Mouse (Mus musculus): ENCODE results near the gene Cd151. TPM values are rescaled to one million over a fixed set of nuclear protein-coding genes. Genes with fewer than 3 reads are reported as not detected.

The Cd151 gene
- polyA plus RNA-seq, 1 experiment = not detected

GRCm38 (mm10) chr7:141468164-141468521 is 951 bp downstream of the Cd151 start:
- Histone ChIP-seq H3K27ac (ENCODE audit: insufficient read depth, low read depth, low read length) (no peak overlapping the region), H3K4me3 (ENCODE audit: insufficient read depth, low read depth, low read length) (peak overlapping the region; percentile 64; the same call in 1 of the 2 replicates), H3K4me1 (ENCODE audit: control insufficient read depth, insufficient read depth, low read length) (peaks cover 32% of the 10 kb centered on the region)
- WGBS = 67% methylated on average over 5 of the region's 5 CpGs
- TF ChIP-seq CTCF (IDR thresholded peaks at IDR 0.05; ENCODE audit: insufficient read depth, low read depth, low read length) = no peak
- TF ChIP-seq POLR2A (IDR thresholded peaks at IDR 0.05; ENCODE audit: insufficient read depth, low read depth, low read length) = no peak

DNA sequence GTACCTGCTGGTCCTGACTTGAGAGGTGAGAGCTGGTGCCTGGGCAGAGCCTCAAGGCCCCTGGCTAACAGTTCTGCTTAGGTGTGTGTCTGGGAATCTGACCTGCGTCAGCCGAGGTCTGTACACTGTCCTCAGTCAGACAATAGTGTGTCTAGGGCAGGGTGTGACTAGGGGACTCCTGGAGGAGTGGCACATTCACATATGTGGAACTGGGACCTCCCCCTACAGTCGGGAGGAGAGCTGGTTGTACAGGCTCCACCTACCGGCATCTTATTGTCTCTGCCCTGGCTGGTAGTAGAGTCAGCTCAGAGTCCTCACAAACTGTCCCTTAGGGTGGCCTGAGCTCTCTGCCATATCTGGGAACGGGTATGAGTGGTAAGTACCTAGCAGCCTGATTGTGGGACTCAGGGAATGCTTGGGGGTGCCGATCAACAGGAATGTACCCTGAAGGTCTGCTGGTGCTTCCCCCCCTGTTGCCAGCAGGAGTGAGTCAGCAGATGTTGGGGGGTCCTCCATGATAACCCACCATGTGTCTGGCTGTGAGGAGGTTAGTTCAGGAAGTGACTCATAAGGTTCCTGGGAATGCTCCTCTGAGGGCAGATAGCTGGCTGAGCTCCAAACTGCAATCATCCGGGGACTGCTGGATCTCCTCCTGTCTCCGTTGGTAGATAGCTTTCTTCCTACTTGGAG is 1.5 kb downstream of the Cd151 start:
- peaks cover 33% of the 10 kb centered on the region for H3K4me1 ChIP-seq (ENCODE audit: control insufficient read depth, insufficient read depth, low read length)
- TF ChIP-seq POLR2A (IDR thresholded peaks at IDR 0.05; ENCODE audit: insufficient read depth, low read depth, low read length) (no peak), CTCF (IDR thresholded peaks at IDR 0.05; ENCODE audit: insufficient read depth, low read depth, low read length) (no peak)
- H3K4me3 ChIP-seq (ENCODE audit: insufficient read depth, low read depth, low read length) = no peak overlapping the region
- no peak overlapping the region; the same call in 1 of the 2 replicates for H3K27ac ChIP-seq (ENCODE audit: insufficient read depth, low read depth, low read length)
- 12% methylated on average over 8 of the region's 8 CpGs for WGBS

- H3K4me1 ChIP-seq (ENCODE audit: control insufficient read depth, insufficient read depth, low read length) = peaks cover 35% of the 10 kb centered on the region
- no peak overlapping the region for H3K4me3 ChIP-seq (ENCODE audit: insufficient read depth, low read depth, low read length)
- WGBS = 90% methylated on average over 6 of the region's 6 CpGs
- TF ChIP-seq POLR2A (IDR thresholded peaks at IDR 0.05; ENCODE audit: insufficient read depth, low read depth, low read length) = no peak
- no peak for TF ChIP-seq CTCF (IDR thresholded peaks at IDR 0.05; ENCODE audit: insufficient read depth, low read depth, low read length)
- no peak overlapping the region for H3K27ac ChIP-seq (ENCODE audit: insufficient read depth, low read depth, low read length)
These were observed 2.2 kb downstream of the Cd151 start for GRCm38 (mm10) chr7:141469352-141469751.

DNA sequence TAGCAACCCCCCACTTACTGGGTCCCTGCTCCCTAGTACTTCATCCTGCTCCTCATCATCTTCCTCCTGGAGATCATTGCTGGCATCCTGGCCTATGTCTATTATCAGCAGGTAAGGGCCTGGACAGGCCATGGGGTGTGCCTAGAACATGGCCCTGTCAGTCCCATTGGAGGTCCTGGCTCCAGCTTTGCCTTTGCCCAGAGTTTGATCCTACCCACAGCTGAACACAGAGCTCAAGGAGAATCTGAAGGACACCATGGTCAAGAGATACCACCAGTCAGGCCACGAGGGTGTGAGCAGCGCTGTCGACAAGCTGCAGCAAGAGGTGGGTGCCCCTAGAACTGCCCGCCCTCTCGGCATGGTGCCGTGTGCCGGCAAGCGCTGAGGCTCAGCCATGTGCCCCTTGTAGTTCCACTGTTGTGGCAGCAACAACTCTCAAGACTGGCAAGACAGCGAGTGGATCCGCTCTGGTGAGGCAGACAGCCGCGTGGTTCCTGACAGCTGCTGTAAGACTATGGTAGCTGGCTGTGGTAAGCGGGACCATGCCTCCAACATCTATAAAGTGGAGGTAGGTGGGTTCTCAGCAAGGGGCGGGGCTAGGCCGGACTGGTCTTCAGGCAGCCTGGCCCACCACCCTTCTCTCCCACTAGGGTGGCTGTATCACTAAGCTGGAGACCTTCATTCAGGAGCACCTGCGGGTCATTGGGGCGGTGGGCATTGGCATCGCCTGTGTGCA is 2.9 kb downstream of the Cd151 start:
- Histone ChIP-seq H3K4me1 (ENCODE audit: control insufficient read depth, insufficient read depth, low read length) (peaks cover 35% of the 10 kb centered on the region), H3K4me3 (ENCODE audit: insufficient read depth, low read depth, low read length) (no peak overlapping the region), H3K27ac (ENCODE audit: insufficient read depth, low read depth, low read length) (no peak overlapping the region)
- no peak for TF ChIP-seq POLR2A (IDR thresholded peaks at IDR 0.05; ENCODE audit: insufficient read depth, low read depth, low read length)
- TF ChIP-seq CTCF (IDR thresholded peaks at IDR 0.05; ENCODE audit: insufficient read depth, low read depth, low read length) = no peak
- 88% methylated on average over 18 of the region's 18 CpGs for WGBS

DNA sequence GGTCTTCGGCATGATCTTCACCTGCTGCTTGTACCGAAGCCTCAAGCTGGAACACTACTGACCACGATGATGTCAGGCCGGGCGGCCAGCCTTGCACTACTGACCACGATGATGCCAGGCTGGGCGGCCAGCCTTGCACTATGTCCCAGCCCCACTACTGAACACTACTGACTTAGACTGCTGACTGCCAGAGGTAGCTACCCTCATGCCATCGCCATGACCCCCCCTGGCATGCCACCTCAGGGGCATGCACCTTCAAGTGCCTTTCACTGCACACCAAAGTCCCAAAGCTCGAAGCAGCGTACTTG is 3.4 kb downstream of the Cd151 start:
- H3K27ac ChIP-seq (ENCODE audit: insufficient read depth, low read depth, low read length) = no peak overlapping the region
- WGBS = 97% methylated on average over 10 of the region's 10 CpGs
- TF ChIP-seq CTCF (IDR thresholded peaks at IDR 0.05; ENCODE audit: insufficient read depth, low read depth, low read length) (no peak), POLR2A (IDR thresholded peaks at IDR 0.05; ENCODE audit: insufficient read depth, low read depth, low read length) (no peak)
- peaks cover 37% of the 10 kb centered on the region for H3K4me1 ChIP-seq (ENCODE audit: control insufficient read depth, insufficient read depth, low read length)
- H3K4me3 ChIP-seq (ENCODE audit: insufficient read depth, low read depth, low read length) = no peak overlapping the region

DNA sequence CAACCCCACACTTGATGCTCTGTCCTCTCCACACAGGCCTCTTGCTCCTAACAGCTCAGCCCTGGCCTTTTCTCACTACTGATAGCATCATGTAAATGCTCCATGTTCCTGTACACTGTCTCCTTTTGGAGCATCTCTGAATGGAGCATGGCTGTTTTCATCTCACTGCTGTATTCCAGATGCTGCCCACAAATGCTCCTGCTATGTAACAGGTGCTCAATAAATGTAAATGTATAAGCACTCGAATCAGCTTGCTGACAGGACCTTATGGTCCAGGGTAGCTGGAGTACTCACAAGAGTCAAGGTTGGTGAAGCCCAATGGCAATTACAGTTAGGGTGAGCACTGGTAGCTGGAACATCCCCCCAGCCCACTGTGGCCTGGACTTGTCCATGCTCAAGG is 4.0 kb downstream of the Cd151 start:
- Histone ChIP-seq H3K4me1 (ENCODE audit: control insufficient read depth, insufficient read depth, low read length) (peaks cover 42% of the 10 kb centered on the region), H3K4me3 (ENCODE audit: insufficient read depth, low read depth, low read length) (no peak overlapping the region), H3K27ac (ENCODE audit: insufficient read depth, low read depth, low read length) (no peak overlapping the region)
- 74% methylated on average over 1 of the region's 1 CpGs for WGBS
- TF ChIP-seq POLR2A (IDR thresholded peaks at IDR 0.05; ENCODE audit: insufficient read depth, low read depth, low read length) (no peak), CTCF (IDR thresholded peaks at IDR 0.05; ENCODE audit: insufficient read depth, low read depth, low read length) (no peak)

DNA sequence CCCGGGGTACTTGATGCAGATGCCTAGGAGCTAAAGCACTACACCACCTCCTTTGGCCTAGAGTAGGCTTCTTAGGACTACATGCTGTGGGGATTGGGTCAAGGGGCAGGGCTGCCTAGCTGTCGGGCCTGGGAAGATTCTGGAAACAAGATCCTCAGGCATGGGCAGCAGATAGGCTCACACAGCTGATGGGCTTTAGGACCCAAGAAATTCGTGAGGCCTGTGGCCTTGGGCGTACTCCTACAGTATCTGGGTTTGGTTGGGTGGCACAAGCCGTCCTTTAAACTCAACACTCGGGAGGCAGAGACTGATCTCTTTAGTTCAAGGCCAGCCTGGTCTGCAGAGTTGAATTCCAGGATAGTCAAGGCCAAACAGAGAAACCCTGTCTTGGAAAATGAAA is 5.0 kb downstream of the Cd151 start:
- Histone ChIP-seq H3K27ac (ENCODE audit: insufficient read depth, low read depth, low read length) (no peak overlapping the region), H3K4me3 (ENCODE audit: insufficient read depth, low read depth, low read length) (no peak overlapping the region), H3K4me1 (ENCODE audit: control insufficient read depth, insufficient read depth, low read length) (peaks cover 44% of the 10 kb centered on the region)
- TF ChIP-seq POLR2A (IDR thresholded peaks at IDR 0.05; ENCODE audit: insufficient read depth, low read depth, low read length) (no peak), CTCF (IDR thresholded peaks at IDR 0.05; ENCODE audit: insufficient read depth, low read depth, low read length) (no peak)
- 80% methylated on average over 6 of the region's 6 CpGs for WGBS

DNA sequence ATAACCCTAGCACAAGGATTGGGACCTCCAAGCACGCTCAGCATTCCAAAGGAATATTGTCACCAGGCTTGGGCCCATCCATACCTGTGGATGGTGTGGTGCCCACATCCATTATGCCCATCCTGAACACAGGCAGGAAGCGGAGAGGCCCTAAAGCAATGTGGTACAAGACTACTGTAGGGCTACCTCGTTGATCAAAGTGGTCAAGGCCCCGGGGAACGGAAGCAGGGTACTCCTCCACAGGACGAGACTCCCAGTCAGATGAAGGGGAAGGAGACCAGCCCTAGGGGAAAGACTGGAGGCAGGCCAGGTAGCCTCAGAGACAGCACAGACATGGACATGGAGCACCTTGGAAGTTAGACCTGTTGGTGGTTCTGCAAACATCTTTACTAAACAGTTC is 5.6 kb downstream of the Cd151 start:
- WGBS = 85% methylated on average over 6 of the region's 6 CpGs
- Histone ChIP-seq H3K27ac (ENCODE audit: insufficient read depth, low read depth, low read length) (no peak overlapping the region), H3K4me3 (ENCODE audit: insufficient read depth, low read depth, low read length) (no peak overlapping the region), H3K4me1 (ENCODE audit: control insufficient read depth, insufficient read depth, low read length) (peaks cover 39% of the 10 kb centered on the region)
- no peak for TF ChIP-seq POLR2A (IDR thresholded peaks at IDR 0.05; ENCODE audit: insufficient read depth, low read depth, low read length)

GRCm38 (mm10) chr7:141474160-141474559 is 7.0 kb downstream of the Cd151 start:
- Histone ChIP-seq H3K27ac (ENCODE audit: insufficient read depth, low read depth, low read length) (no peak overlapping the region), H3K4me1 (ENCODE audit: control insufficient read depth, insufficient read depth, low read length) (peaks cover 25% of the 10 kb centered on the region), H3K4me3 (ENCODE audit: insufficient read depth, low read depth, low read length) (peak overlapping the region; percentile 65)
- WGBS = 7% methylated on average over 5 of the region's 5 CpGs
- TF ChIP-seq POLR2A (IDR thresholded peaks at IDR 0.05; ENCODE audit: insufficient read depth, low read depth, low read length) = no peak
- no peak for TF ChIP-seq CTCF (IDR thresholded peaks at IDR 0.05; ENCODE audit: insufficient read depth, low read depth, low read length)

All from olfactory bulb, adult 2 months (tissue).